Mouse (Mus musculus): ENCODE data around the gene Rnf225.

DNA sequence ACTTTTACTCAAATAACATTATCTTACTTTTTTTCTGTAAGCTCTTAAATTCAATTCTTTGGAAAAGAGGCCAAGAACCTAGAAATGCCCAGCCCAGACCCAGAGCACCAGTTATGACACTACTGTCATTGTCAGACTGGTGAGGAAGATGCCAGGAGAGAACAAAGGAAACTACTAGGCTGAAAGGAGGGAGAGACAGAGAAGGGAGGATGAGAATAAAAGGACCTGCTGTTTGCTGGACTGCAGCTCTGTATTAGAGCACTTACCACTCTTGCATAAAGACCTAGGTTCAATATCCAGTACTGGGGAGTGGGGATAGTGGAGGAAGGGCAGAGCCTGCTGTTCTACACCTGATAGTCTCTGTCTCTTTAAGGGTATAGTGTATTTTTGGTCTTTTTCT, 47.2 kb upstream of the Rnf225 start:
- TF ChIP-seq CTCF (IDR thresholded peaks at IDR 0.05; ENCODE audit: low read depth, low read length) (no peak), POLR2A (IDR thresholded peaks at IDR 0.05; ENCODE audit: extremely low read depth, insufficient read depth, low read length) (no peak)
